Comparison of ENCODE assay signal across 9 mouse cellular contexts in the genomic region with DNA sequence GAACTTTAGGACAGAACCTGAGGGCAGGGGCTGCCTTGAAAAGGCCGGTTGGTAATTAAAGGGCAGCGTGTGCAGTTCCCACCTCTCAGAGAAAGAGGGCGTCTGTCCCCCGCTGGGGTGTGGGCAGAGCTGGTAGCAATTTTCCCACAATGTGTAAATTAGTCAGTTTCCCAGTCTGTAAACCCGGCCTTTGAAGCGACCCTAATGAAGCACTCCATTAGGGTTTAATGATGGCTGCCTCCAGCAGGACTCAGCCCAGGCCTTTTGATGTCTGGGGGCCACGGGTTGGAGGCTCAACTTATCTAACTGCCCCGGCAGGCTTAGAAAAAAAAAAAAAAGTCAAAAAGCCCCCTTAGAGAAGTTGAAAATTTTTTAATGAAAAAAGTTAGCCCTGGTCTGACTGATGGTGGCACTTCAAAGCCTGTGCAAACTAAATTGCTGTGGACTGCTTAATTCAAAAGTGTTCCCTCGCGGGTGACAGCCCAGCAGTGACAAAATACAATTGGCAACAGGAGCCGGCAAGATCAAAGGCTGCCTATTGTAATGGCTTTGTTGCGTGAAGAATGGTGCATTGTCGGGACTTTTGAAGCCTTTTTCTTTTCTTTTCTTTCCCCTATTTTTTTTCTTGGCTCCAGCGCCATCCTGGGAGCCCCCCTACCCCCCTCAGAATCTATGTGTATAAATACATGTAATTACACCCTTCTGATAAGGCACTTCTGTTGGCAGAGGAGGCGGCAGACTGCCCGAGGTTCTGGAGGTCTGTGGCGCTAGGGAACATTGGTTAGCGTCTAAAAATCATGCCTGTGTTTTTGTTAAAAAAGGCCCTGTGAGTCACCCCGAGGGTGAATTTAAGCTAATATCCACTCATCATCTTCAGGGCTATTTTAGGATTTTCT.
DNase-seq lines count a peak whose midpoint lies in the region; ATAC-seq lines count a peak whose summit lies in the region.
"Had no signal": no experiment of that assay in that cellular context is flagged by ENCODE, and none has a peak within 500 bp of the region (broad histone marks: within the 10 kb centered on the region; RNA-seq: fewer than 3 reads in every experiment).

No protein-coding gene starts in this region.

- peak overlapping the region; percentile 26 for H3K4me2 ChIP-seq in heart, embryonic 12.5 days
- H3K4me2 ChIP-seq in kidney, embryonic 15.5 days, result no peak overlapping the region
- H3K4me2 ChIP-seq: liver, embryonic 13.5 days had no signal

- H3K36me3 ChIP-seq in heart, embryonic 12.5 days, result no peaks in the 10 kb centered on the region
- H3K36me3 ChIP-seq in limb, embryonic 10.5 days, result no peaks in the 10 kb centered on the region
- no peaks in the 10 kb centered on the region for H3K36me3 ChIP-seq in kidney, embryonic 15.5 days
- H3K36me3 ChIP-seq: liver, embryonic 13.5 days had no signal

- no peak for ATAC-seq in heart, embryonic 12.5 days (ENCODE audit: insufficient number of reproducible peaks, low FRiP score)
- no peak for ATAC-seq in megakaryocyte-erythroid progenitor cell, adult 5-6 weeks (replicated peaks; ENCODE audit: low FRiP score, low TSS enrichment, poor library complexity, severe bottlenecking)
- ATAC-seq in kidney, embryonic 15.5 days (replicated peaks; ENCODE audit: low FRiP score), result no peak; the same call in 1 of the 2 replicates

- H3K4me1 ChIP-seq in heart, embryonic 12.5 days (replicated peaks), result peaks cover 20% of the 10 kb centered on the region
- peaks cover 73% of the 10 kb centered on the region for H3K4me1 ChIP-seq in limb, embryonic 10.5 days
- peaks cover 32% of the 10 kb centered on the region for H3K4me1 ChIP-seq in kidney, embryonic 15.5 days
- H3K4me1 ChIP-seq: liver, embryonic 13.5 days had no signal

- no peak for DNase-seq in heart, postnatal 4 days
- DNase-seq in right cerebral cortex, postnatal 4 days, result peak; percentile 32
- DNase-seq in right cerebral cortex, postnatal 14 days, result no peak
- DNase-seq in limb, embryonic 10.5 days (ENCODE audit: low spot score), result peak; percentile 81
- DNase-seq in ovary, postnatal 14 days (ENCODE audit: low spot score), result no peak
- DNase-seq: liver, embryonic 13.5 days had no signal

- no peak overlapping the region for H3K9ac ChIP-seq in heart, embryonic 12.5 days
- no peak overlapping the region for H3K9ac ChIP-seq in kidney, embryonic 15.5 days
- H3K9ac ChIP-seq: liver, embryonic 13.5 days had no signal

- H3K27ac ChIP-seq in heart, embryonic 12.5 days (ENCODE audit: poor library complexity, severe bottlenecking), result no peak overlapping the region
- H3K27ac ChIP-seq in limb, embryonic 10.5 days, result peak overlapping the region; percentile 63
- H3K27ac ChIP-seq in kidney, embryonic 15.5 days, result no peak overlapping the region
- H3K27ac ChIP-seq: liver, embryonic 13.5 days had no signal

- H3K27me3 ChIP-seq in heart, embryonic 12.5 days (replicated peaks), result peaks cover 83% of the 10 kb centered on the region
- H3K27me3 ChIP-seq in limb, embryonic 10.5 days (ENCODE audit: low read depth, poor library complexity, severe bottlenecking), result peaks cover 100% of the 10 kb centered on the region
- peaks cover 96% of the 10 kb centered on the region for H3K27me3 ChIP-seq in kidney, embryonic 15.5 days

- no peaks in the 10 kb centered on the region for H3K9me3 ChIP-seq in heart, embryonic 12.5 days (replicated peaks)
- H3K9me3 ChIP-seq in limb, embryonic 10.5 days (replicated peaks), result no peaks in the 10 kb centered on the region
- H3K9me3 ChIP-seq in kidney, embryonic 15.5 days (replicated peaks), result no peaks in the 10 kb centered on the region
- H3K9me3 ChIP-seq: liver, embryonic 13.5 days had no signal

- no peak overlapping the region for H3K4me3 ChIP-seq in heart, embryonic 12.5 days
- peak overlapping the region; percentile 16; the same call in 1 of the 2 replicates for H3K4me3 ChIP-seq in limb, embryonic 10.5 days
- no peak overlapping the region for H3K4me3 ChIP-seq in kidney, embryonic 15.5 days (replicated peaks)
- H3K4me3 ChIP-seq: liver, embryonic 13.5 days had no signal

- 6% methylated on average over 19 of the region's 19 CpGs for WGBS in heart, embryonic 12.5 days
- WGBS in limb, embryonic 10.5 days, result under 1% methylated on average over 19 of the region's 19 CpGs
- 7% methylated on average over 19 of the region's 19 CpGs for WGBS in kidney, embryonic 15.5 days

Comparison
In these comparisons a context has a peak if more than half of its experiments do, and no peak if none do; other contexts are left out.
1. DNase-seq: peak in right cerebral cortex, postnatal 4 days (single experiment) and limb, embryonic 10.5 days (single experiment); none in heart, postnatal 4 days (single experiment), right cerebral cortex, postnatal 14 days (single experiment) and ovary, postnatal 14 days (single experiment).